Mouse (Mus musculus): ENCODE results near the gene Prdm11.

GRCm38 (mm10) chr2:92940963-92941362 lies 105.0 kb downstream of the Prdm11 start:
- no peak for TF ChIP-seq CTCF (IDR thresholded peaks at IDR 0.05; ENCODE audit: low read depth)
- no peak for TF ChIP-seq EP300 (IDR thresholded peaks at IDR 0.05; ENCODE audit: low read depth)

Data from liver, postnatal 0 days (tissue).